ENCODE assay signal across 8 mouse cellular contexts in the genomic region with DNA sequence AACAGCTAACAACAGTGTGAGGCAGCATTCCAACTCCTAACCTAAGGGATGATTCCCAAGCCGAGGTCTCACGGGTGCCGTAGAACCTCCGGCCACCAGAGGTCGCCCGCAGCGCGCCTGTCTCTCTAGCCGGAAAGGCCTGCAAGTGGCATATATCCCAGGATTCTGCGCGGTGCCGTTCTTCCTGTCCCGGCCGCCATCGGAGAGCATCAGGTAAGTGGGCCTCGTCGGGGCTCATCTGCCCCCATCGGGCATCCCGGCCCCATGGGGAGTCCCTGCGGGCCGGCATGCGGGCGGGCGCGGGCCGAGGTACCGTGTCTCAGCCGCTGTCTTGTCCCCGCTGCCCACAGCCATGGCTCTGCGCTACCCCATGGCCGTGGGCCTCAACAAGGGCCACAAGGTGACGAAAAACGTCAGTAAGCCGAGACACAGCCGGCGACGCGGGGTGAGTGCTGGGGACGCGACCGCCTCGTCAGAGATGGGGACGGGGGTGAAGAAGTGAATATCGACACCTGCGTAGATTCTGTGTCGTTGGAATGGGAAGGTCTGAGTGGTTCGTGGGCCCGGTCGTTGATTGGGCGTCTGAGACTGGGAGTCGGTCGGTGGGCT. TPM values are rescaled to one million over a fixed set of nuclear protein-coding genes. Genes with fewer than 3 reads are reported as not detected.
DNase-seq lines count a peak whose midpoint lies in the region; ATAC-seq and TF ChIP-seq lines count a peak whose summit lies in the region.

Gene Rpl36 (plus strand): TSS at position 181 of the 609 bp plus-strand sequence.

- intact Hi-C loops in heart, postnatal 14 days (cut with DNase I): loop anchor here (1.0 kb wide), 1 partner anchor 56 kb away; no protein-coding TSS in a partner anchor

- H3K4me2 ChIP-seq in forebrain, embryonic 14.5 days (ENCODE audit: low read length): peak within 1 kb of the TSS; percentile 81
- H3K4me2 ChIP-seq in neural tube, embryonic 15.5 days: peak within 1 kb of the TSS; percentile 68

- H3K4me1 ChIP-seq in E14TG2a.4 (replicated peaks; ENCODE audit: low read depth, low read length): peaks cover 71% of the 10 kb centered on the region
- peaks cover 24% of the 10 kb centered on the region for H3K4me1 ChIP-seq in forebrain, embryonic 14.5 days (ENCODE audit: control insufficient read depth, insufficient read depth, low read length)
- H3K4me1 ChIP-seq in neural tube, embryonic 15.5 days: peaks cover 58% of the 10 kb centered on the region

- H3K27ac ChIP-seq in forebrain, embryonic 14.5 days (ENCODE audit: low read depth, low read length): peak within 1 kb of the TSS; percentile 88
- H3K27ac ChIP-seq in neural tube, embryonic 15.5 days (replicated peaks): peak within 1 kb of the TSS; percentile 93

- peak within 1 kb of the TSS; percentile 91 for H3K4me3 ChIP-seq in E14TG2a.4 (replicated peaks; ENCODE audit: low read length)
- peak within 1 kb of the TSS; percentile 71 for H3K4me3 ChIP-seq in forebrain, embryonic 14.5 days (ENCODE audit: low read depth, low read length)
- H3K4me3 ChIP-seq in neural tube, embryonic 15.5 days (replicated peaks): peak within 1 kb of the TSS; percentile 66

- under 1% methylated on average over 52 of the region's 52 CpGs for WGBS in forebrain, embryonic 14.5 days
- under 1% methylated on average over 50 of the region's 52 CpGs for WGBS in neural tube, embryonic 15.5 days

- peak; percentile 96 for DNase-seq in forebrain, embryonic 14.5 days (ENCODE audit: low spot score)
- peak; percentile 96 to 98 for DNase-seq in heart, postnatal 14 days
- DNase-seq in layer of hippocampus, adult 11-12 months (ENCODE audit: low spot score): peak; percentile 97
- peak; percentile 94 to 95 for DNase-seq in lung, adult 18-20 months
- DNase-seq in testis, postnatal 14 days (ENCODE audit: low spot score): peak; percentile 94

- peak; percentile 45; the same call in 1 of the 2 replicates for ATAC-seq in cerebellum, adult (ENCODE audit: insufficient number of reproducible peaks, low FRiP score, low TSS enrichment)
- peak; percentile 65 for ATAC-seq in forebrain, embryonic 14.5 days
- ATAC-seq in neural tube, embryonic 15.5 days (ENCODE audit: low FRiP score): peak; percentile 61

- H3K36me3 ChIP-seq in E14TG2a.4 (ENCODE audit: insufficient read depth, low read length): peaks cover 52% of the 10 kb centered on the region
- peaks cover 40% of the 10 kb centered on the region for H3K36me3 ChIP-seq in forebrain, embryonic 14.5 days (ENCODE audit: control insufficient read depth, insufficient read depth, low read length)
- H3K36me3 ChIP-seq in neural tube, embryonic 15.5 days: peaks cover 29% of the 10 kb centered on the region

- peak; percentile 93 for TF ChIP-seq CTCF in E14TG2a.4 (conservative IDR thresholded peaks at IDR 0.05; ENCODE audit: low read length)

- no peaks in the 10 kb centered on the region for H3K9me3 ChIP-seq in E14TG2a.4 (ENCODE audit: low read length)
- H3K9me3 ChIP-seq in forebrain, embryonic 14.5 days (replicated peaks; ENCODE audit: control insufficient read depth, low read length): no peaks in the 10 kb centered on the region
- no peaks in the 10 kb centered on the region for H3K9me3 ChIP-seq in neural tube, embryonic 15.5 days (replicated peaks)

- H3K9ac ChIP-seq in forebrain, embryonic 14.5 days (ENCODE audit: low read length): peak within 1 kb of the TSS; percentile 78
- peak within 1 kb of the TSS; percentile 70 for H3K9ac ChIP-seq in neural tube, embryonic 15.5 days (replicated peaks)

- no peaks in the 10 kb centered on the region for H3K27me3 ChIP-seq in E14TG2a.4 (ENCODE audit: insufficient read depth, low read length)
- H3K27me3 ChIP-seq in forebrain, embryonic 14.5 days (replicated peaks; ENCODE audit: control insufficient read depth, insufficient read depth, low read length): no peaks in the 10 kb centered on the region
- H3K27me3 ChIP-seq in neural tube, embryonic 15.5 days (replicated peaks): no peaks in the 10 kb centered on the region

RNA-seq across cellular contexts. Expression of gene Rpl36, which starts in this region (rescaled TPM):
- polyA plus RNA-seq in forebrain, embryonic 14.5 days (2014; fragmentation: Nextera tagmentation; extraction: Ambion mirVana): 1,134 and 1,576 TPM in 2 replicates
- 100 to 1,000 TPM; 717 to 746 TPM for total RNA-seq in heart, postnatal 14 days (2021)
- 1,028 and 1,172 TPM in 2 replicates for polyA plus RNA-seq in neural tube, embryonic 15.5 days (2015; fragmentation: Nextera tagmentation; extraction: Ambion mirVana)

Comparison
In these comparisons a context has a peak if more than half of its experiments do, and no peak if none do; other contexts are left out.
1. Peak in every context shown above with its lines: DNase-seq, ATAC-seq, H3K4me3 ChIP-seq and H3K27ac ChIP-seq.